Mouse (Mus musculus): Measurements from ENCODE around the gene Myh6.

Gene Myh6

GRCm38 (mm10) chr14:54892200-54892599, 74.5 kb downstream of the Myh6 start, which contains the start of gene Pabpn1:
Gene Pabpn1, plus strand, starts transcription at chr14:54892500.
- in situ Hi-C loops (cut with MboI, MseI), result no loop called here

Measured in T-helper 1 cell (primary cell).